Mouse (Mus musculus) layer of hippocampus, postnatal 36 days (tissue): ENCODE data around the gene Mpp2. TPM values are rescaled to one million over a fixed set of nuclear protein-coding genes. Genes with fewer than 3 reads are reported as not detected.

Source experiments
- DNase-seq, 2 experiments: peaks; one replicate each; pipeline ENCODE4 v3.0.0; 2022
- total RNA-seq, 2 experiments: library from RNA; stranded (reverse); gene quantifications; 2 replicates each; pipeline ENCODE4 v1.2.3; 2021

Gene Mpp2
- total RNA-seq, 2 experiments from 2014 or later = 138 to 139 TPM

GRCm38 (mm10) chr11:102070426-102070825 lies 17.9 kb downstream of the Mpp2 start:
- DNase-seq = no peak

GRCm38 (mm10) chr11:102069633-102070032 lies 18.7 kb downstream of the Mpp2 start:
- DNase-seq = no peak

GRCm38 (mm10) chr11:102068969-102069368 lies 19.3 kb downstream of the Mpp2 start:
- DNase-seq = no peak

- no peak for DNase-seq
Observed at GRCm38 (mm10) chr11:102063076-102063475, 25.2 kb downstream of the Mpp2 start.

- no peak for DNase-seq
Observed at GRCm38 (mm10) chr11:102061941-102062473, 26.3 kb downstream of the Mpp2 start.

GRCm38 (mm10) chr11:102061236-102061940 lies 26.9 kb downstream of the Mpp2 start:
- peak; percentile 74 to 83 for DNase-seq

- DNase-seq = peak; percentile 31 to 36
Observed at GRCm38 (mm10) chr11:102053847-102054246, 34.5 kb downstream of the Mpp2 start.

GRCm38 (mm10) chr11:102053183-102053582 lies 35.1 kb downstream of the Mpp2 start:
- no peak for DNase-seq

- DNase-seq = no peak
Observed at GRCm38 (mm10) chr11:102052697-102053096, 35.6 kb downstream of the Mpp2 start.

- DNase-seq = no peak
Observed at GRCm38 (mm10) chr11:102051954-102052353, 36.4 kb downstream of the Mpp2 start.

- DNase-seq = no peak
Observed at GRCm38 (mm10) chr11:102051541-102051940, 36.8 kb downstream of the Mpp2 start.

- no peak for DNase-seq
Observed at GRCm38 (mm10) chr11:102049875-102050482, 38.3 kb downstream of the Mpp2 start.

- DNase-seq = no peak
Observed at GRCm38 (mm10) chr11:102046607-102047006, 41.7 kb downstream of the Mpp2 start.

- DNase-seq = no peak
Observed at GRCm38 (mm10) chr11:102044691-102045212, 43.6 kb downstream of the Mpp2 start.

- no peak for DNase-seq
Observed at GRCm38 (mm10) chr11:102043381-102043780, 44.9 kb downstream of the Mpp2 start.

- DNase-seq = no peak
Observed at GRCm38 (mm10) chr11:102042971-102043370, 45.3 kb downstream of the Mpp2 start.

GRCm38 (mm10) chr11:102041350-102041949 lies 46.9 kb downstream of the Mpp2 start, which contains the start of gene Cd300lg:
TSS of gene Cd300lg (plus strand) at chr11:102041509.
- DNase-seq = no peak

GRCm38 (mm10) chr11:102040646-102041045 lies 47.7 kb downstream of the Mpp2 start:
- DNase-seq = no peak

- DNase-seq = peak; percentile 69 to 71
Observed at GRCm38 (mm10) chr11:102040138-102040524, 48.2 kb downstream of the Mpp2 start.

GRCm38 (mm10) chr11:102039487-102040137 lies 48.7 kb downstream of the Mpp2 start:
- DNase-seq = no peak

GRCm38 (mm10) chr11:102037789-102038188 lies 50.5 kb downstream of the Mpp2 start:
- DNase-seq = no peak

- no peak for DNase-seq
Observed at GRCm38 (mm10) chr11:102036336-102036735, 52.0 kb downstream of the Mpp2 start.
